Mouse (Mus musculus): Measurements from ENCODE around the gene Zbtb49.

The Zbtb49 gene

DNA sequence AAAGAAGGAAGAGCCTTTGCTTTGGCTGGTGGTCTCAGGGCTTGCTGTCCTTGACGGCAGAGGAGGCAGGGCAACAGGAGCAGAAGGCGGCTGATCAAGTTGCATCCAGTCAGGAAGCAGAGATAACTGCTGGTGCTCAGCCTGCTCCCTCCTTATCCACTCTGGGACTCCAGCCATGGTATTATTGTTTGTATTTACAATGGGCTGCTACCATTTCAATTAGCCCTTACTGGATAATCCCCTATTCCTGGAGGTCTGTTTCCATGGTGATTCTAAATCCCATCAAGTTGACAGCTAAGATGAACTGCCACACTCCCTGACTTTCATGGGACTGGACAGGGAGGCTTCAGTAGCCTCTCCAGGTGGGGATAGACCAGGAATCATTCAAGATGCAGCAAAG, 25.3 kb downstream of the Zbtb49 start:
- DNase-seq = no peak

DNA sequence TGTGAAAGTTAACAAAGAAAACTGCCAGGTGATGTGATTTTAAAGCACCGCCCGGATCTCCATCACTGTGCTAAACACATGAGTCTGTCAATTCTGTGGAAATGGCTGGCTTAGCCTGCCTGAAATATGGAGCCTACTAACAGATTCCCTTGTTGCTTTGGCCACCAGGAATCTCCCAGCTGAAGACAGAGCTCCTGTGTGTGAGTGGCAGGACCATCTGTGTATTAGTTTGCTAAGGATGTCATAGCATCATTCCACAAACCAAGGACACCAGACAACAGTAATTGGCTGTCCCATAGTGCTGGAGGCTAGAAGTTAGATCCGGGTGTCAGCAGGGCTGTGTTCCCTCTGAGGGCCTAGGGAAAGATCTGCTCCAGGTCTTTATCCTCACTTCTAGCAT, 29.4 kb downstream of the Zbtb49 start:
- no peak for DNase-seq

DNA sequence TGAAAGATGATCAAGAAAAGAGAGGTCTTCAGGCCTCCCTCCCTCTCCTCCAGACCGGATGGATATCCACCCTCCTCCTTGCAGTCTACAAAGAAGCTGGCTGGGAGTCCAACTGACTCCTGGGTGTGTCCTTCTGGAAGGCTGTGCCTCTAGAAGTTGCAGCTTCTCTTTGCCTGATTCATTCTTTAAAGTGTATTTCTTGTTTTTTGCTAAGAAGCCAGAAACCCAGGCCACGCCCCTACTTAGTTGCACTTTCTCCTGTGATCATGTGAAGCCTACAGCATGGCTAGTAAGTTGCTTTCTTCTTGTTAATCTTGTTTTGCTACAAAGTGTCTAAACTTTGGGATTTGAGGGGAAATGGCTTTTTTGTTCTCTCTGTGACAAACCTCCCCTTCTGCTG, 33.3 kb downstream of the Zbtb49 start:
- DNase-seq = no peak

DNA sequence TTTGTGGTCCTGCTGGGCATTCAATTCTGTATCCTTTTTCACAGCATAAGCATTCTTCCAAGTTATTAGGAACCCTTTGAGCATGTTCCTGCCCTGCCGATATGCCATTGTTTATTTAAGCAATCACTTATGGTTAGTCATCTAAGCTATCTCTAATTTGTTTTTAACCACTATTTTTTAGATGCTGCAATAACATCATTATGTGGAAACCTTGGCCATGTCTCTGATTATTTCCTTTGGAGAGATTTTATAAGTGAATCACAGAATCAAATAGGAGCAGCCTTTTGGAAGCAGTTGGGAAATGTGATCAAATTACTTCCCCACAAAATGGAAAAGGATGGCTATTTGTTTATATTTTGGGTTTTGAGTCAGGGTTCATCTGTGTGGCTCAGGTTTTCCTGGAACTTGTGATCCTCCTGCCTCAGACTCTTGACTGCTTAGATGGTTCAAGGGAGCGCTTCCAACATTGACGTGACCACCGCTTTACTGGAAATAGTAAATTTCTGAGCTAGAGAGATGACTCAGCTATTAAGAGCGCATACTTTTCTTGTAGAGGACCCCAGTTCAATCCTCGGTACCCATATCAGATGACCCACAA, 35.5 kb downstream of the Zbtb49 start:
- no peak for DNase-seq

DNA sequence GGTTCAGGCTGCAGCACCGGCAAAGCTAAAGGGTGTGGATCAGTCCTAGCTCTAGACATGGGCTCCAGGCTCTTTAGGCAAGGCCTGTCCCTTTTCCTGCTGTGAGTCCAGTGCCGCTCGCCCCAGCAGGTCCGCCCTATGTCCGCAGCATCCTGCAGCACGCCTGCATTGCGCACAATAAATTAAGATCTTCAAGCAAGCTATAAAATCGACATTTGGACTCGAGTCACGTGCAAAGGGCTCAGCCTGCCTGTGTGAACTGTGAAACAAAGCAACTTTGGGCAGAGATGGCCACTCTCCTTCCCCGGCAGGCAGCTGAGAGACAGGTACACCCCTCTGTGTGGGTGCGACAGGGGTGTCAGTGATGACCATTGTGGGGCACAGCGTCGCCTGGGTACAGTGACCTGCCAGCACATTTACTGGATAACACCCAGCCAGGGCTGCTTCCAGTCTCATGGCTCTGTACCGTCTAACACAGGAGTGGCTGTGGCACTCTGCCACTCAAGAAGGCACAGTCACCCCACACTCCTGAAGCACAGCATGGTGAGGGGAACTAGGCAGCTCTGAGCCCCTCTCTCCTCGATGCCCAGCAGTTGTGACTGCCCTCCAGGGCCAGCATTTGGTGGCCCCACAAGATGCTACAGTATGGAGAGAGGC, 45.9 kb downstream of the Zbtb49 start:
- DNase-seq = no peak

DNA sequence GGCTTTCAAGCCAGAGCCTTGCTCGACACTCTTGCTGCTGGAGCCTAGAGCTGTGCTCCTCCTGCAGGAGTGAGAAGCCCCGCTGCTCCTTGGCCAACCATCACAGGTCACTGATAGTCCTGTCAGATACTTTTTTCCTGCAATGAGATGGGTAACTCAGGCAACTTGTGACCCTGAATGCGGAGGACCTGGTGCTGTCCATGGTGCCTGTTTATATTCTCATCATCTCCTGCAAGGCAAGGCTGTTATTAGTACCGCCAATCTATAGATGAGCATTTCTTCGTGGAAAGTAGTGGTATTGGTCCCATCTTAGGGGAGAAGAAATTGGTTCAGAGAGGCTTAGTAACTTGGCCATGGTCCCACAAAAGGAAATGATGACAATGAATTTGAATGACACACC, 46.5 kb downstream of the Zbtb49 start:
- DNase-seq = no peak

DNA sequence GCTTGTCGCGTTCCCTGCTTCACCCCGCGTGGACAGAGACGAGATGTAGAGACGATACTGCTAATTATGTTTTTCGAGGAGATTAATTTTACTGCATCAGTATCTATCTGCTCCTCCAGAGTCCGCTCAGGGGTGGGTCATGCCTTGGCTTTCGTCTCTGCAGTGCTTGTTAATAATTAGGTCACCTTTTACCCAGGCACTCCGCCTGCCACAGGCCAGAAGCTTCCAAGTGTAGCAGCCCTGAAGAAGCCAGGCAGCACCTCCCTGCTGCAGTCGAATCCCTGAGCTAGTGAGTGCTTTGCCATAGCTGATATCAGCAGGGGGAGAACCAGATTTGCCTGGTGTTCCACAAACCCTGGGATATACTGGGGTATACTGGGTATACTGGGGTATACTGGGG, 51.8 kb downstream of the Zbtb49 start:
- DNase-seq = no peak

DNA sequence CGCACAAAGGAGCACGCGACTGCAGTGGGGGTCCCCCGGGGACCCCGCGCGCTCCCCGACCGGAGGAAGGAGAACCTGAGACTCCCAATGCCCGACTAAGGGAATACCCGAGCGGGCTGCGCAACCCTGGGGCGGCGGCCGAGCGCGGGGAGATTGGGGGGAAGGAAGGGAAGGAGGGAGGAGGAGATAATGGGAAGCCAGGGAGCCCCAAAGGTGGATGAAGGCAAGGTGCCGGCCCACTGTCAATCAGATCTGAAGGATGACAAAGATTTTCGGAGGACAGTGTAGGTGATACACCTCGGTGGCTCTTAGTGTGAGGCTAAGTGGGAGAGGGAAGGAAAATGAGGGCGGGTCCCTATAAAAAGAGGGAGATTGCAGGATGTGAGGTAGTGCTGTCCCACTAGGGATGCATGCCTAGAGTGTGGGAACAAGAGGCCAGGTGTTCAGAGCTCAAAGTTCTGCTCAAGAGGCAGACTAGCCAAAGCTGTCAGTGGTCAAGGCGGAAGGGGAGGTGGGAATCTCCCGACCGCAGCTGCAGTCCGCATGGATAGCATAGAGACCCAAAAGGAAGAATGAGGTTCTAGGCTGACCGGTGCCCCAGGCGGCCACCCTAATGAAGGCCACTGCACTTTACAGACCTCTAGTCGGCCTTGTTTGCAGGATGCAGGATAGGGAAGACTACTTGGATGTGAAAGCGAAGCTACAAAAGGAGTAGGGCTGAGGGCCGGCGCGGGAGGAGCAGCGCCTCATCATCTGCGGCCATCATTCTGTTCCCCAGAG, 60.4 kb downstream of the Zbtb49 start, which contains the start of gene Nsg1:
TSS of gene Nsg1 (minus strand) at position 274 of the 780 bp plus-strand sequence.
- DNase-seq = no peak

DNA sequence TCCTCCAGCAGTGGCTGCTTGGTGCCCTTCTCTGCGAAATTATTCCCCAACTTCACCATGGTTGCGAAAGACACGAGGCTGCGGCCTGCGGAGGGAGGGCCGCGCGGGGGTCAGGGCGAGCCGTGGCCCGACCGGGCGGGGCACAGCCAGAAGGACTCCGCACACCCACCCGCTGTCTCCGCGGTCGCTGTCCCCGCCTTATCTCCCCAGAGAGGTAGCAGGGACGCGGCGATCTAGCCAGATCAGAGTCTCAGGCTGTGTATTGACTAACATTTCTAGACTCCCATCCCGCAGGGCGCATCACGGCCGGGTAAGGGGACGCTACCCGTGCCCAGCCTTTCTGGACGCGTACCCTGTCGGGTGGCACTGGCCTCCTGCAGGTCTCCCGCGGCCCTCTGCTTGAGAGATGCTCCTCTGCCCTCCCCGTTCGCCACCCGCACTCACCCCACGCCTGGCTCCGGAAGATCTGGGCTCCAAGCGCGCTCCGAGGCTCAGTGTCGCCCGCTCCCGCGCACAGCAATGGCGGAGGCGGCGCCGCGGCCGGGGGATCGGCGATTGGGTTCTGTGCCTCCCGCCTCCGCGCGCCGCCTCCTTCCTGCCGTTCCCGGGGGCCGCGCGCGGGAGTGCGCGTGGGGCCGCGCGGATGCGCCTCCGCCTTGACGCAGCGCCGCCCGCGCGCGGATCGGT, 61.2 kb downstream of the Zbtb49 start:
- peak in 1 of 2 experiments; percentile 4 for DNase-seq

DNA sequence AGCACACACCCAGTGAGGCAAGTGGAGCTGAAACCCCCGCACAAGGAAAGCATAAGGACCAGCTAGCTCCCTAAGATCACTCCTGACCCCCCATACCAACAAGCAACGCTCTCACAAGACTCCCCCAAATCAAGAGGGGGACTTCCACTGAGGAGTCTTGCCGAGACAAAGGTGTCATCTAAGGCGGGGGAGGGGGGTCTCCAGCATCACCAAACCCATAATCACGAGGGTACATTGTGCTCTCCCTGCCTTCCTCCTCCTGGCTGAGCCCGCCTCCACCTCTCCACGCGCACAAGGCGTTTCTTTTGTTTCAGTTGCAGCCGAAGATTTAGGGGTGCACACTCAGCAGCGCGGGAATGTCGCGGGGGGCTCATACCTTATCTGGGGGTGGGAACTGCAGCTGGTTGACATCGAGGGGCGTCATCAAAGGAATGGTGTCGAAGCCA, 61.7 kb downstream of the Zbtb49 start:
- DNase-seq = no peak

DNA sequence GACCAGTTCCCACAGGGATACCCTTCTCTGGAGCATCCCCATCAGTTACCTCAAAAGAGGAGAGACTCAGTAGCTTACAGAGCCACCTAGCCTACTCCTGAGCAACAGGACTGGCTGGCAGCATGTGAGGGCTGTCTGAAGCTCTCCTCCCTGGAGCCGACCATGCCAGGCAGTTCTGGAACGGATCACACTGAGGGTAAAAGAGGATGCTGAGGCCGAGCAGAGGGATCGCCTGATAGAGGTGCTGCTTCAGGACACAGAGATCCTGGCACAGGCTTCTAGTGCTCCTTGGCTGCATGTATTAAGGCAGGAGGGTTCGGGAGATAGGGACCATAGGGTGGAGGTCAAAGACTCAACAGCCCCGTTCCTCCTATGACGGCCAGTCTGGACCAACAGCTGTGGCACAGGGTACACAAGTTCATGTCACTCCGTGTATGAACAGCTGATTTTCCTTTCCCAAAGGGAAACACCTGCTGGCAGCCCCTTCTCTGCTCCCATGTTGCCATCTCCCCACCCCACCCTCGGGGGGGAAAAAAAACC, 62.7 kb downstream of the Zbtb49 start:
- DNase-seq = no peak

DNA sequence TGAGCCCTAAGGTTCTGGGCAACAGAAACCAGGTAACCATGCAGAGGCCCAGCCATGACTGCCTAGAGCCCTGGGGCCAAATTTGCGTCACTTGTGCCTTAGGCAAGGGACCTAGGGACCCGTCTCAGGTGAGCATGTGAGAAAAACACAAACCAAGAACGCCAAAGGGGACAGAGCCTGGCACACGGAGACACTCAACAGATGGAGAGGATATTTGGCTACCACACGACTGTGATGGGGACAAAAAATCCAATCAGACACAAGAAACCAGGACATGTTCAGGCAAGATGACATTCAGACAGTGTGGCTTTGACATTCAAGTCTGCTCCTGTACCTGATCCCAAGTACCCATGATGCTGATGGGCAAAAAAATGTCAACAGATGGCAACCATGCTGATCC, 66.6 kb downstream of the Zbtb49 start:
- no peak for DNase-seq

DNA sequence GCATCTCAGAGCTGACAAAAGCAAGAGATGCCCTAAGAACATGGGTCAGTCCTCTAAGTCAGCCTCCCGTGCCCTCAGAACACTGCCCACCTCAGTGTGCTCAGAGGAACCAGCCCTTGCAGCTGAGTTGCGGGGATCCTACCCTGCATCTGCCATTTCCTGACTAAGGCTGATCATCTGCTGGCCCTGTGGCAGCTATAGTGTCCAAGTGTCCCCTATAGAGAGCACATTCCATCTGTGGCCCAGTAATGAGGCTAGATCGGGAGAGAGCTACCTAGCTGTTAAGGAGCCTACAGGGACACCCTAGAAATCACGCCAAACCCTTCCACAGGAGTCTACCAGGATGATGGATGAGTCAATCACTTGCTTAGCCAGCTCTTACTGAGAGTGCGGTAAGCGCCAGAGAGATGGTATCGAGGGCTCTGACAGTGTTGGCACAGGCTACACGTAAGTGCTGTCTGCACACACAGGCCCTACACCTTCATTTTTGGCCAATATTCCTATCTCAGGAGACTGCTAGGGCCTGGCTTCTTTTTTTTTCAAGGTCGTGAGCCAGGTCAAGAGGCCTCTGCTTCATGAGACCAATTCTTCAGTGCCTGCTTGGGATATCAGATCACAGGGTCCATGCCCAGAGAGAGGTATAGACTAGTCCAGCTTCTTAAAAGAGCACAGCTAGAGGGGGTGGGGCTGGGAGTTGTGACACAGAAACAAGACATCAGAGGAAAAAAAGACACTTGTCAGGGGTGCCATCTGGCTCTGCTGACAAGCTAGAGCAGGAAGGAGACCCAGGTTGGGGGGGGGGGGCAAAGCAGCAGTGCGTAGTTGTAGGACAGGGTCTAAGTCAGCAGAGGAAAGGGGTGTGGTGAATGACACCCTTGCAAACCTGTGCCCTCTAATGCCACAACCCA, 67.8 kb downstream of the Zbtb49 start:
- no peak for DNase-seq

DNA sequence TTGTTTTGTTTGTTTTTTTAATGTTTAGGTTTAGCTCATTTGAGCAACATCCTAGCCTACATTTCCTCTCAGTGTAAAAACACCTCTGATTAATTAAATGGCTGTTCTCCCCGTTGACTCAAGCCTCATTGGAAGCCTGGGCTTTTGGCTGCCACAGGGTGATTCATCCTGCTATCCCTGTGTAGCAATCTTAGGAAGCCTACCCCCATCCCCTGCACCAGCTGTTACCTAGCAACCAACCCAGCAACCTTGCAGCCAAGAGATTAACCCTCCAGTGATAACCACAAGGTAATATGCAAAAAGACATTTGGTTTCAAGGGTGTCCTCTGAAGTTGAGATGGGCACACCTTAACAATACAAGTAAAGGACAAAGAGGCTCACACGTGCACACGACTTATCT, 69.0 kb downstream of the Zbtb49 start:
- no peak for DNase-seq

DNA sequence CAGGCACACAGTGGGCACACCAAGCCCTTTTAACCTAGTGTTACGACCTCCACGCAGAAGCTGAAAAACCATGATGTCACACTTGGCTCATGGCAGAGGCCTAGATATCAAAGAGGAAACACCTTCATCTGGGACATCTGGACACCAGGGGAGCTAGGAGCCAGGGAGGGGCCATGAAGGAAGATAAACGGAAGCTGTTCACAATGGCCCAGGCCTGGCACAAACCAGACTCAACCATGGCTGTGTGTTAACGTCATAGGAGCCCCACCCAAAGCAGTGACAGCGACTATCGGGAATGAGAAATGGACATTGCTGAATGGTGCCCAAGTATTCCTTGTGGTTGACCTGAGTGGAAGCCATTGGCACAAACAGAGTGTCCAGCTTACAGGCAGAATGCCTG, 73.7 kb downstream of the Zbtb49 start:
- no peak for DNase-seq

DNA sequence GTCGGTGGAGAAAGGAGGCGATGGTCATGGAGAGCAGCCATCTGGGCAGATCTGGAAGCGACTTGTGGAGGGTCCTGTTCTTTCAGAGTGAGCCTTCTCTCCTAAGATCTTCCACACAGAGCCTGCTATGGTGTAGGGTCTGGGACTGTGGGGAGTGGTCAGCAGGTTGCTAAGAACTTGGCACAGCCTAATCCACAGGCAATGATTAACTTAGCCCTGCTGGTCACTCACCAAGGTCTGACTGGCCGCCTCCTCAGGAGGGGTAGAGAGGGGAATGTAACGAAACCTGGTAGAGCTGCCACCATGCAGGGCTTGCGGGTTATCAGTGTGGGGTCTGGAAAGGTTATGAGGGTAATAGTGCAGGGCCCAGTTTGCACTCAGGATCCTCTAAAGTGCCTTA, 79.4 kb downstream of the Zbtb49 start:
- DNase-seq = no peak
